Mouse (Mus musculus): ENCODE measurements around the gene Rnpepl1. TPM values are rescaled to one million over a fixed set of nuclear protein-coding genes. Genes with fewer than 3 reads are reported as not detected.
A peak's percentile ranks its signal among the peaks of the same experiment; 100 is the strongest.

The Rnpepl1 gene
- polyA plus RNA-seq, 1 experiment = 87.3 TPM

GRCm38 (mm10) chr1:92905703-92906310, 4.8 kb upstream of the Rnpepl1 start:
- H3K4me3 ChIP-seq (ENCODE audit: insufficient read depth, low read length) = no peak overlapping the region
- TF ChIP-seq CTCF (IDR thresholded peaks at IDR 0.05; ENCODE audit: low read depth, low read length) (no peak), POLR2A (IDR thresholded peaks at IDR 0.05; ENCODE audit: borderline replicate concordance, low read depth, low read length) (no peak)
- H3K27ac ChIP-seq (ENCODE audit: insufficient read depth, low read depth, low read length) = no peak overlapping the region
- peaks cover 26% of the 10 kb centered on the region for H3K4me1 ChIP-seq (ENCODE audit: control insufficient read depth, insufficient read depth, low read length)

- Histone ChIP-seq H3K4me1 (ENCODE audit: control insufficient read depth, insufficient read depth, low read length) (peaks cover 26% of the 10 kb centered on the region), H3K4me3 (ENCODE audit: insufficient read depth, low read length) (peak within 1 kb of the TSS; percentile 71), H3K27ac (ENCODE audit: insufficient read depth, low read depth, low read length) (peak within 1 kb of the TSS; percentile 23)
- TF ChIP-seq POLR2A (IDR thresholded peaks at IDR 0.05; ENCODE audit: borderline replicate concordance, low read depth, low read length) (no peak), CTCF (IDR thresholded peaks at IDR 0.05; ENCODE audit: low read depth, low read length) (peak; percentile 19; the same call in 1 of the 2 replicates)
Observed at GRCm38 (mm10) chr1:92906779-92907631, 3.6 kb upstream of the Rnpepl1 start, which contains the start of gene Dusp28. TSS of gene Dusp28 (plus strand) at chr1:92906981.

GRCm38 (mm10) chr1:92907632-92908360, 2.8 kb upstream of the Rnpepl1 start:
- Histone ChIP-seq H3K4me3 (ENCODE audit: insufficient read depth, low read length) (peak overlapping the region; percentile 71), H3K27ac (ENCODE audit: insufficient read depth, low read depth, low read length) (peak overlapping the region; percentile 23; the same call in 1 of the 2 replicates), H3K4me1 (ENCODE audit: control insufficient read depth, insufficient read depth, low read length) (peaks cover 26% of the 10 kb centered on the region)
- TF ChIP-seq POLR2A (IDR thresholded peaks at IDR 0.05; ENCODE audit: borderline replicate concordance, low read depth, low read length) (no peak), CTCF (IDR thresholded peaks at IDR 0.05; ENCODE audit: low read depth, low read length) (no peak)

- Histone ChIP-seq H3K4me3 (ENCODE audit: insufficient read depth, low read length) (no peak overlapping the region), H3K27ac (ENCODE audit: insufficient read depth, low read depth, low read length) (no peak overlapping the region), H3K4me1 (ENCODE audit: control insufficient read depth, insufficient read depth, low read length) (peaks cover 24% of the 10 kb centered on the region)
- no peak for TF ChIP-seq POLR2A (IDR thresholded peaks at IDR 0.05; ENCODE audit: borderline replicate concordance, low read depth, low read length)
- TF ChIP-seq CTCF (IDR thresholded peaks at IDR 0.05; ENCODE audit: low read depth, low read length) = no peak
Observed at GRCm38 (mm10) chr1:92908664-92909063, 1.9 kb upstream of the Rnpepl1 start.

- Histone ChIP-seq H3K4me1 (ENCODE audit: control insufficient read depth, insufficient read depth, low read length) (peaks cover 22% of the 10 kb centered on the region), H3K4me3 (ENCODE audit: insufficient read depth, low read length) (no peak overlapping the region), H3K27ac (ENCODE audit: insufficient read depth, low read depth, low read length) (no peak overlapping the region)
- TF ChIP-seq CTCF (IDR thresholded peaks at IDR 0.05; ENCODE audit: low read depth, low read length) (peak; percentile 21; the same call in 1 of the 2 replicates), POLR2A (IDR thresholded peaks at IDR 0.05; ENCODE audit: borderline replicate concordance, low read depth, low read length) (no peak)
Observed at GRCm38 (mm10) chr1:92909068-92909467, 1.5 kb upstream of the Rnpepl1 start.

GRCm38 (mm10) chr1:92910925-92911720, 540 bp downstream of the Rnpepl1 start:
- peak overlapping the region; percentile 93 for H3K4me3 ChIP-seq (ENCODE audit: insufficient read depth, low read length)
- TF ChIP-seq CTCF (IDR thresholded peaks at IDR 0.05; ENCODE audit: low read depth, low read length) (no peak), POLR2A (IDR thresholded peaks at IDR 0.05; ENCODE audit: borderline replicate concordance, low read depth, low read length) (no peak)
- H3K4me1 ChIP-seq (ENCODE audit: control insufficient read depth, insufficient read depth, low read length) = peaks cover 17% of the 10 kb centered on the region
- peak overlapping the region; percentile 25 for H3K27ac ChIP-seq (ENCODE audit: insufficient read depth, low read depth, low read length)

- H3K4me1 ChIP-seq (ENCODE audit: control insufficient read depth, insufficient read depth, low read length) = peaks cover 14% of the 10 kb centered on the region
- H3K27ac ChIP-seq (ENCODE audit: insufficient read depth, low read depth, low read length) = no peak overlapping the region
- TF ChIP-seq POLR2A (IDR thresholded peaks at IDR 0.05; ENCODE audit: borderline replicate concordance, low read depth, low read length) (no peak), CTCF (IDR thresholded peaks at IDR 0.05; ENCODE audit: low read depth, low read length) (no peak)
- H3K4me3 ChIP-seq (ENCODE audit: insufficient read depth, low read length) = peak overlapping the region; percentile 93
Observed at GRCm38 (mm10) chr1:92911721-92912138, 1.1 kb downstream of the Rnpepl1 start.

GRCm38 (mm10) chr1:92912286-92912685, 1.7 kb downstream of the Rnpepl1 start:
- TF ChIP-seq CTCF (IDR thresholded peaks at IDR 0.05; ENCODE audit: low read depth, low read length) = no peak
- no peak for TF ChIP-seq POLR2A (IDR thresholded peaks at IDR 0.05; ENCODE audit: borderline replicate concordance, low read depth, low read length)
- Histone ChIP-seq H3K4me3 (ENCODE audit: insufficient read depth, low read length) (peak overlapping the region; percentile 93), H3K27ac (ENCODE audit: insufficient read depth, low read depth, low read length) (no peak overlapping the region), H3K4me1 (ENCODE audit: control insufficient read depth, insufficient read depth, low read length) (peaks cover 14% of the 10 kb centered on the region)

GRCm38 (mm10) chr1:92914239-92914638, 3.7 kb downstream of the Rnpepl1 start:
- Histone ChIP-seq H3K4me3 (ENCODE audit: insufficient read depth, low read length) (no peak overlapping the region), H3K27ac (ENCODE audit: insufficient read depth, low read depth, low read length) (no peak overlapping the region), H3K4me1 (ENCODE audit: control insufficient read depth, insufficient read depth, low read length) (peaks cover 8% of the 10 kb centered on the region)
- no peak for TF ChIP-seq CTCF (IDR thresholded peaks at IDR 0.05; ENCODE audit: low read depth, low read length)
- no peak for TF ChIP-seq POLR2A (IDR thresholded peaks at IDR 0.05; ENCODE audit: borderline replicate concordance, low read depth, low read length)
